Comparison of ENCODE assay signal across 8 mouse cellular contexts in the genomic region with DNA sequence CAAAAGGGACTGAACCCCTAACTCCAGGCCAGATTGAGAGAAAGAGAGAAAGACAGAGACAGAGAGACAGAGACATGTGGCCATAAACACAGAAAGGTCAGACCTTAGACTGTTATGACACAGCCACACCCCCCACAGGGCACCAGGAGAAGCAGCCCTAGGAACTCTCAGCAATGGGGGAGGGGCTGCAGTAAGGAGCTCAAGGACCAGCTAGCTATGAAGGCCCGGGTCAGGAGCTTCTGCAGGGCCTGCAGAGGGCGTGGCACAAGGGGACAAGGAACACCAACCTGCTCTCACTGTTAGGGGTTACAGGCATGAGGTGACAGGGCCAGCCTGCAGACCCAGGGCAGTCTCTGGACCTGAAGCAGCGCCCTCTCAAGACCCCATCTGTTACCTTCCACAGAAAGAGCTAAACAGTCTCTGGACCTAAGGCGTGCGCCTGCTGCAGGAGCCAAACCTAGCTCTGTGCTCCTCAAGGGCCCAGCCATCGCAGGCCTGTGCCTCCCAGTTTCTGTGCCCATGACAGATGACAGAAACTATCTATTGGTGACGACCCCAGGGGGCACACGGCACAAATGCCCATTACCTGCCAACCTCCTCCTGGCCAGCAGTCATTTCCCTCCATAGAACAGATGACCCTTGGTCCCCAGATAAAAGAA. TPM values are rescaled to one million over a fixed set of nuclear protein-coding genes. Genes with fewer than 3 reads are reported as not detected.
DNase-seq lines count a peak whose midpoint lies in the region; ATAC-seq and TF ChIP-seq lines count a peak whose summit lies in the region.

No protein-coding gene starts in this region.

- no peaks in the 10 kb centered on the region for H3K9me3 ChIP-seq in embryonic facial prominence, embryonic 15.5 days (replicated peaks)
- H3K9me3 ChIP-seq in intestine, postnatal 0 days (ENCODE audit: control insufficient read depth): no peaks in the 10 kb centered on the region
- H3K9me3 ChIP-seq in neural tube, embryonic 13.5 days: no peaks in the 10 kb centered on the region

- no peak overlapping the region for H3K9ac ChIP-seq in embryonic facial prominence, embryonic 15.5 days
- H3K9ac ChIP-seq in intestine, postnatal 0 days (ENCODE audit: low read depth, low read length): no peak overlapping the region
- H3K9ac ChIP-seq in neural tube, embryonic 13.5 days: peak overlapping the region; percentile 65

- 48% methylated on average over 8 of the region's 8 CpGs for WGBS in embryonic facial prominence, embryonic 15.5 days
- WGBS in intestine, postnatal 0 days: 46% methylated on average over 8 of the region's 8 CpGs
- 33% methylated on average over 8 of the region's 8 CpGs for WGBS in neural tube, embryonic 13.5 days

- no peak for TF ChIP-seq CTCF in intestine, postnatal 0 days (IDR thresholded peaks at IDR 0.05; ENCODE audit: low read depth)

- DNase-seq in kidney, postnatal 4 days: peak; percentile 40 to 59
- DNase-seq in kidney, adult 9 months: no peak
- no peak for DNase-seq in left cerebral cortex, adult 8-10 months (ENCODE audit: low spot score in 2 of 2)
- DNase-seq in adipocyte (ENCODE audit: low spot score): no peak
- DNase-seq in layer of hippocampus, postnatal 36 days: no peak

- H3K4me1 ChIP-seq in embryonic facial prominence, embryonic 15.5 days: peaks cover 91% of the 10 kb centered on the region
- peaks cover 32% of the 10 kb centered on the region for H3K4me1 ChIP-seq in intestine, postnatal 0 days (replicated peaks; ENCODE audit: control insufficient read depth, insufficient read depth, low read length)
- H3K4me1 ChIP-seq in neural tube, embryonic 13.5 days (replicated peaks): peaks cover 99% of the 10 kb centered on the region

- no peaks in the 10 kb centered on the region for H3K27me3 ChIP-seq in embryonic facial prominence, embryonic 15.5 days
- H3K27me3 ChIP-seq in intestine, postnatal 0 days (replicated peaks; ENCODE audit: control insufficient read depth, insufficient read depth, low read length): no peaks in the 10 kb centered on the region
- H3K27me3 ChIP-seq in neural tube, embryonic 13.5 days: no peaks in the 10 kb centered on the region

- H3K4me2 ChIP-seq in embryonic facial prominence, embryonic 15.5 days (replicated peaks): peak overlapping the region; percentile 41; the same call in 1 of the 2 replicates
- H3K4me2 ChIP-seq in intestine, postnatal 0 days (replicated peaks; ENCODE audit: low read depth): peak overlapping the region; percentile 67
- H3K4me2 ChIP-seq in neural tube, embryonic 13.5 days: peak overlapping the region; percentile 44; the same call in 1 of the 2 replicates

- peak overlapping the region; percentile 90 for H3K27ac ChIP-seq in embryonic facial prominence, embryonic 15.5 days (replicated peaks)
- peak overlapping the region; percentile 76; the same call in 1 of the 2 replicates for H3K27ac ChIP-seq in intestine, postnatal 0 days (ENCODE audit: low read depth, low read length)
- peak overlapping the region; percentile 98 for H3K27ac ChIP-seq in neural tube, embryonic 13.5 days (replicated peaks)

- no peaks in the 10 kb centered on the region; the same call in 1 of the 2 replicates for H3K36me3 ChIP-seq in embryonic facial prominence, embryonic 15.5 days
- no peaks in the 10 kb centered on the region; the same call in 1 of the 2 replicates for H3K36me3 ChIP-seq in intestine, postnatal 0 days (ENCODE audit: control insufficient read depth, insufficient read depth)
- no peaks in the 10 kb centered on the region for H3K36me3 ChIP-seq in neural tube, embryonic 13.5 days

- no peak for ATAC-seq in embryonic facial prominence, embryonic 15.5 days (ENCODE audit: insufficient number of reproducible peaks, low FRiP score, low TSS enrichment, low read depth)
- peak; percentile 12; the same call in 1 of the 2 replicates for ATAC-seq in intestine, postnatal 0 days
- no peak for ATAC-seq in neural tube, embryonic 13.5 days (ENCODE audit: low read depth)

- H3K4me3 ChIP-seq in embryonic facial prominence, embryonic 15.5 days (replicated peaks): no peak overlapping the region
- no peak overlapping the region for H3K4me3 ChIP-seq in intestine, postnatal 0 days (ENCODE audit: low read depth, low read length)
- no peak overlapping the region for H3K4me3 ChIP-seq in neural tube, embryonic 13.5 days

RNA-seq across cellular contexts. Expression of a gene that starts 21.5 kb away (rescaled TPM):
- 39.3 and 41.8 TPM in 2 replicates for polyA plus RNA-seq in embryonic facial prominence, embryonic 15.5 days (2015; fragmentation: Nextera tagmentation; extraction: Ambion mirVana)
- 7.1 and 7.6 TPM in 2 replicates for polyA plus RNA-seq in intestine, postnatal 0 days (2015; fragmentation: Nextera tagmentation; extraction: Ambion mirVana)
- polyA plus RNA-seq in neural tube, embryonic 13.5 days (2015; fragmentation: Nextera tagmentation; extraction: Ambion mirVana): 29.2 and 30.4 TPM in 2 replicates
- 100 to 1,000 TPM; 171 to 184 (median 179) TPM for total RNA-seq in left cerebral cortex, adult 8-10 months (2022)
- total RNA-seq in layer of hippocampus, postnatal 36 days (2021): 100 to 1,000 TPM; 266 to 300 TPM

Comparison
In these comparisons a context has a peak if more than half of its experiments do, and no peak if none do; other contexts are left out.
1. DNase-seq: peak in kidney, postnatal 4 days (2 of 2); none in kidney, adult 9 months (single experiment), left cerebral cortex, adult 8-10 months (0 of 2), adipocyte (single experiment) and layer of hippocampus, postnatal 36 days (0 of 2).
2. Peak in every context shown above with its lines, with median percentiles within 50 percentile points of each other: H3K27ac ChIP-seq and H3K4me2 ChIP-seq.